Mouse (Mus musculus): ENCODE data around the gene Gaa.

- TF ChIP-seq EP300 (IDR thresholded peaks at IDR 0.05; ENCODE audit: low read depth) (no peak), CTCF (IDR thresholded peaks at IDR 0.05; ENCODE audit: low read depth) (no peak)
Observed at GRCm38 (mm10) chr11:119265811-119266210, 1.9 kb upstream of the Gaa start.
